Mouse (Mus musculus): ENCODE data around the gene Kdm4b.

DNA sequence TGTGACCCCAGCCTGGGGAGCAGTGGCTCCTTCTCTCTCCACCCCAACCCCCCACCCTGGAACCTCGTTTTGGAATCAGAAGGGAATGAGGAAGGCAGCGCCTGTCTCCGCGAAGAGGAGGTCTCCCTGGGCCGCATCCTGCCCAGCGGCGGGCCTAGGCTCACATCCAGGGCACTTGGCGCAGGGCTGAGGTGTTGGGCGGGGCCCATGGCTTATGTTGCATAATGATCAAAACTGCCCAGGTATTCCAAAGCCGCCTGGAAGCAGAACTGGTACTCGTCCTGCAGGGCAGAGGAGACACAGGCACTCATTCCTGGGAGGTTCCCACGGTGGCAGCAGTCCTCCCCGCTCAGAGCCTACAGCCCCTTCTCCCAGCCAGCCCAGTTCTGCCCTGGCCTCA, 87.3 kb downstream of the Kdm4b start:
- TF ChIP-seq CTCF (IDR thresholded peaks at IDR 0.05; ENCODE audit: low read depth) (no peak), EP300 (optimal IDR thresholded peaks at IDR 0.05) (no peak)
